Mouse (Mus musculus): ENCODE measurements at regions not wholly inside any gene's neighbourhood (a gene's known extent, or its start where the extent isn't known, plus 50 kb on each side); places are given as distances from the start of the nearest gene placed in this dataset.

GRCm38 (mm10) chr1:187536263-187536662 is 72.3 kb upstream of the Esrrg start:
- TF ChIP-seq GATA1 (IDR thresholded peaks at IDR 0.05; ENCODE audit: borderline replicate concordance, low read length) (no peak), FLI1 (IDR thresholded peaks at IDR 0.05; ENCODE audit: low read length) (no peak)
